Mouse (Mus musculus): ENCODE measurements around the gene Tfap2c. TPM values are rescaled to one million over a fixed set of nuclear protein-coding genes. Genes with fewer than 3 reads are reported as not detected.
A peak's percentile ranks its signal among the peaks of the same experiment; 100 is the strongest.

Tfap2c gene
- polyA plus RNA-seq (2012; rRNA removed), result 2.7 and 3.1 TPM in 2 replicates

DNA sequence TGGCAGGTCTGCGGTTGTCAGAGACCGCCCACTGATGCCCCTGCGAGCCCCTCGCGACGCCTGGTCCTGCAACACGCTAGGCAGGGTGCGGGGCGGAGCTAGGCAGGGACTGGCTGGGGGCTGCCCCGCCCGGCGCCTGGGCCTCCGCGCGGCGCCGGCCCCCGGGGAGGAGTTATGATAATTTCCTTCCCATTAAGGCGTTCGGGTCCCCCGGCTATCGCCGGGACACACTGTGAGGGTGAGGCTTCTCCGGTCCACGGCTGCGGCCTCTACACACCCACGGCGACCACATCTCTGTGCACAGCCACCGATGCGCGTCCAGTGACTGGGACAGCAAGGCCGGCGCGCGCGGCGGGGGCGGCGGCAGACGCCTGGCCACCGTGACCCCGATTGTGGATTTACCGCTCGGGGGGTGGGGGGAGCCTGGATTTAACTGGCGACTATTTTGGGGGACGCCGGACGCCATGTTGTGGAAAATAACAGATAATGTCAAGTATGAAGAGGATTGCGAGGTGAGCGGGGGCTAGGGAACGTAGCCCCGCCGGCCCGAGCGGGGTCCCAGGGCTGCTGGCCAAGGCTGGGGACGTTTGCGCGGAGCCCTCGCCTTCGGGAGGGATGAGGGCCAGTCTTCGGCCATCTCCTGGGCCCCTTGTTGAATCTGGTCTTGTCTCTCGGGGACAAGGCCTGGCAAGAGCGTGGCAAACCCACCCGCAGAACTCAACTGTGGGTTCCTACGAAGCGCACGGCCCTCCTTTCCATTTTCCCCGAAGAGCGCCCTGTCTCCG lies at the start of gene Tfap2c:
Gene Tfap2c, plus strand, starts transcription at position 223 of the 785 bp plus-strand sequence.
- DNase-seq (ENCODE audit: extremely low spot score in 1 of 2, low spot score in 1 of 2), result no peak

DNA sequence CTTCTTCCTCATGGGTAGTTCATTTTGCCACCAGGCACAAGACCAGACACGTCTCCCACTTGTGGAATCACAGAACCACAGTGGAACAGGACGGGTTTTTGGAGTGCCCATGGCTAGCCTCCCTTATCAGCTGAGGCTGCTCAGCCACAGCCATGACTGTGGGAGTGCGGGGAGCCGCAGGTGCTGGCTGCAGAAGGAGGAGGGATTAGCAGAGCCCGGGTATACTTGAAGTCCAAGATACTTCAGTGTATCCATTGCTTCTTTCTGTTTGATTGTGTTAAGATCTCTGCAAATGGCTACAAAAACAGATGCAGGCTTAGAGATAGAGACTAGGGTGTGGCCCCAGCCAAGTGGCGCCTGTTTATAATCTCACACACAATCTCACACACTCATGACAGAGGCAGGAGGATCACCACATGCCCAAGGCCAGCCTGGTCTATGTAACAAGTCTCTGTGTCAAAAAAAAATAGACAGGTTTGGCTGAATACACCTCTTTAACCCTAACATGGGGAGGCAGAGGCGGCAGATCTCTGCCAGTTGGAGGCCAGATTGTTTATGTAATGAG lies 48.6 kb upstream of the Tfap2c start:
- DNase-seq (ENCODE audit: extremely low spot score in 1 of 2, low spot score in 1 of 2), result no peak

- peak in 1 of 2 experiments; percentile 23 for DNase-seq (ENCODE audit: extremely low spot score in 1 of 2, low spot score in 1 of 2)
These were observed 48.1 kb upstream of the Tfap2c start for GRCm38 (mm10) chr2:172501341-172501740.

GRCm38 (mm10) chr2:172502168-172502567 lies 47.2 kb upstream of the Tfap2c start:
- no peak for DNase-seq (ENCODE audit: extremely low spot score in 1 of 2, low spot score in 1 of 2)

DNA sequence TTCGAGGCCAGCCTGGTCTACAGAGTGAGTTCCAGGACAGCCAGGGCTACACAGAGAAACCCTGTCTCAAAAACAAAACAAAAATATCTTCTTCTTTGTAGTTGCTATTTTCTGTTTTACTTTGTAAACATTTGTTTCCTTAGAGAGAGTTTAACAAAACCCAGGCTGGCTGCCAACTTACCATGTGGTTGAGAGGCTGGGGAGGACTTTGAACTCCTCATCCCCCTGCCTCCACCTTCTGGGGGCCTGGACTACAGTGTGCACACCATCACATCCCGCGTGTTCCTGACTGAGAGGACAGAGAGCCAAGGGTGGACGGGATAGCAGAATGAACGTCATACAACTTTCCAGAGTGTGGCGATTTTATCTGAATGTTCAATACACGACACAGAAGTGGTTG lies 43.3 kb upstream of the Tfap2c start:
- DNase-seq (ENCODE audit: extremely low spot score in 1 of 2, low spot score in 1 of 2), result no peak

GRCm38 (mm10) chr2:172510056-172510712 lies 39.2 kb upstream of the Tfap2c start:
- DNase-seq (ENCODE audit: extremely low spot score in 1 of 2, low spot score in 1 of 2), result no peak

DNA sequence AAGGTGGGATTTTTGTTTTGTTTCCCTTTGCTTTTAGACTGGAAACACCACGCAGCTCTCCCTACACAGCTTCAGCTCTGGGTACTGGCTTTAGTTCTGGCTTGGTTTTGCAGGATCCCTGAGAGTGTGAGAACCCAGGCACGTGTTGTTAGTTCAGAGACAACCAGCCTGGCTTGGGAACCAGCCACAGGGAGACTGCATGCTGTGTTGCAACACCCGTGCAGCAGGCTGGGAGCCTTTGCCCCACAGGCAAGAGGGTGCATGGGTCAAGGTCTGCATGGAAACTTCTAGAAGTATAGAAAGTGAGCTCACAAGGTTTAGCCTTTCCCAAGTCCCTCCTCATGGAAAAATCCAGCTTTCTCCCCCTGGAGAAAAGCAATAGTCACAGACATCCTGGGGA lies 38.5 kb upstream of the Tfap2c start:
- no peak for DNase-seq (ENCODE audit: extremely low spot score in 1 of 2, low spot score in 1 of 2)

DNA sequence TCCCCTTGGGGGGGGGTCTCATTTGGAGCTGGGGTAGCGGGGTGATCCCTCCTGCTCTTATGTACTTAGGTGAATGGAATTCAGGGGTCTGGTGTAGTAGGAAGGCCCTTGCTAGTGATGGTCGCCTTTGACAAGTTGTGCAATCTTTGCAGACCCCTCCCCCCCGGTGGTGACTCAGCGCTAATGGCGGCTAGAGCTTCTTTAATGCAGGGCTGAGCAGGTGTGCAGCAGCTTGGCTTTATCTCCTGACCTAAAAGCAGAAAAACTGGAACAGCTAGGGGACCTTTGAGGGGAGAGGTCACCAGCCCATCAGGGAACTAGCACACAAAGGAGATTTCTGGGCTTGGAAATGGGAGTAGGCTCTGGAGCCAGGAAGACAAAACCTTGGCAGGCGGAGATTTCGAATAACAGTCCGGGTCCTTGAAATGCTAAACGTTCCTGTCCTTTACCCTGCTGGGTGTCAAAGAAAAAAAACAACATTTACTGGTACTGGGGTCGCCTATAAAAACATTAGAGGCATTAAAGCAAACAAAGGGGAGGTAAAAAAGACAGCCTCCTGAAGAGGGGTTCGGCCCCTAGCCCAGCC lies 32.9 kb upstream of the Tfap2c start:
- no peak for DNase-seq (ENCODE audit: extremely low spot score in 1 of 2, low spot score in 1 of 2)

DNA sequence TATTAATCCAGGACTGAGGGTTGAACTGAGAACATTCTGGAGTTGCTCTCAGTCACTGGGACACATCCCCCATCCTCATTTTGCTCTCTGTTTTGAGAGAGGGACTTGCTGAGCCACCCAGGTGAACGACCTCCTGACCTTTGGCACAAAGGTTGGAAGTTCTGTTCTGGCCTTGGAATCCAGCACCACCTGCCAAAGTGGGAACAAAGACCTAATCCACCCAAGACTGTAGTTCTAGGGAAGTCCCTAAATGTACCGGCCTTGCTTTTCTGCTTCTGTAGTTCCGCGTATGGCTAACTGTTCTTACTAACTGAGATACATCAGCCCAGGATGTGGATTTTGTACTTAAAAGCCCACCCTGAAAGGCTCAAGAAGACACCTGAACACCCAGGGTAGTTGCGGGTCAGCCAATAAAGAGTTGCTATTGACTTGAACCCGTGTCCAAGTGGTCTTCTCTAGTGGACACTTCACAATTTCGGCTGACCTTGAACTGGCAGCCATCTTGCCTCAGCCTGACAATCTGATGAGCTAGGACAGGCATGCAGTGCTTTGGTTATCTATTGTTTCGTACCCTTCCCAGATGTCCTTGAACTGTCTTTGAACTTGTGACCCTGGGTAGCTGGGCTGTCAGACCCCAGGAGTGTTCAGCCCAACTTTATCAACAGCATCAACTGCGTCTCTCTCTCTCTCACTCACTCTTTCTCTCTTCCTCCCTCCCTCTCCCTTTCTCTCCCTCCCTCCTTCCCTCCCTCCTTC lies 28.6 kb upstream of the Tfap2c start:
- no peak for DNase-seq (ENCODE audit: extremely low spot score in 1 of 2, low spot score in 1 of 2)

DNA sequence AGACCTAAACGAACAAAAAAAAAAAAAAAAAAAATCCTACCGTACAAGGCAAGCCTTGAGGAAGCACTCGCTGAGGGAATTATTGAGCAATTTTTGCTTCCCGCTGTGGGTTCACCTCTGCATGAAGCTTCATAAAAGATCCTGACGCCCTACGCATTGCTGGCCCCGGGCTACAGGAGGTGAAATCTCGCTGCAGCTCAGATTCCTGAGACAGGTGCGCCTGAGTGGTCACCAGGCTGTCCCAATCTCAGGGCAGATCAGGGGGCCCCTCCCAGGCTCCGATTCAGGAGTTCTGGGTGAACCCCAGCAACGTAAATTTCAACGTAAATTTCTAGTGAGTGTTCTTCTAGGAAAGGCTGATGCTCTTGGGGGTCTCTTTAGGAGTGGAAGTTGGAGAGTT lies 26.9 kb upstream of the Tfap2c start:
- no peak for DNase-seq (ENCODE audit: extremely low spot score in 1 of 2, low spot score in 1 of 2)

GRCm38 (mm10) chr2:172527175-172527574 lies 22.2 kb upstream of the Tfap2c start:
- DNase-seq (ENCODE audit: extremely low spot score in 1 of 2, low spot score in 1 of 2), result no peak

- DNase-seq (ENCODE audit: extremely low spot score in 1 of 2, low spot score in 1 of 2), result no peak
These were observed 5.4 kb upstream of the Tfap2c start for GRCm38 (mm10) chr2:172543987-172544386.

GRCm38 (mm10) chr2:172544601-172545127 lies 4.7 kb upstream of the Tfap2c start:
- DNase-seq (ENCODE audit: extremely low spot score in 1 of 2, low spot score in 1 of 2), result no peak

- DNase-seq (ENCODE audit: extremely low spot score in 1 of 2, low spot score in 1 of 2), result no peak
These were observed 3.7 kb upstream of the Tfap2c start for GRCm38 (mm10) chr2:172545592-172546235.

GRCm38 (mm10) chr2:172546551-172546950 lies 2.8 kb upstream of the Tfap2c start:
- no peak for DNase-seq (ENCODE audit: extremely low spot score in 1 of 2, low spot score in 1 of 2)

GRCm38 (mm10) chr2:172547116-172547515 lies 2.3 kb upstream of the Tfap2c start:
- no peak for DNase-seq (ENCODE audit: extremely low spot score in 1 of 2, low spot score in 1 of 2)

GRCm38 (mm10) chr2:172547807-172548586 lies 1.4 kb upstream of the Tfap2c start:
- DNase-seq (ENCODE audit: extremely low spot score in 1 of 2, low spot score in 1 of 2), result no peak

DNA sequence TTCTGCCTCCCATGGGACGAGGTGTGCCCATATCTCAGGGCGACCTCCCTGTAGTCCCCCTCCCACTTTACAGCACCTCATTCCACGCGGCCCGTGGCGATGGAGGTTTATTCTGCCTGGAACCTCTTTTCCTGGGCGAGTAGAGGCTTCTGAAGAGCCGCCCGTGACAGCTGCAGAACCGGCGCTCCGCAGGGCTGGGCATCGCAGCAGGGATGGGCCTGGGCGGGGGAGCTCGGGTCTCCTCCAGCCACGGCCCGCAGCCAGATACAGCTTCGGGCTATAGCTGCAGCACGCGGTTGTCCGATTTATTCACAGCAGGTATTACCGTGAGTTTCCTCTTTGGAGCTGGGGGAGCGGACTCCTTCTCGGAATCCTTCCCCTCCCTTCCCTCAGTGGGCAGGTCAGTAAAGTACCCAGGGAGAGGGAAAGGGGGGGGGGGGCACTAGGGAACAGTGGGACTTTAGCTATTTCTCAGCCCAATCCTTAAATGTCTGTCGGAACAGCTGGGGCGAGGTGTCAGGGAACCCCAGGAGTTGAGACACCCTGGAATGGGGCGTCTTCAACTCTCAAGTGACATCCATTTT lies 629 bp upstream of the Tfap2c start:
- no peak for DNase-seq (ENCODE audit: extremely low spot score in 1 of 2, low spot score in 1 of 2)

Data from frontal cortex, adult 2 months (tissue).